Mouse (Mus musculus) G1E-ER4 (cell line): ENCODE data around the gene Sema3b. TPM values are rescaled to one million over a fixed set of nuclear protein-coding genes. Genes with fewer than 3 reads are reported as not detected.

Source experiments
- GATA1 ChIP-seq: IDR thresholded peaks from one replicate; pipeline ENCODE4 v1.8.0; 2012; ENCODE audit warnings: low read length, inconsistent platforms
- polyA plus RNA-seq: library from polyadenylated mRNA; stranded (reverse); fragments of >175 nt; gene quantifications from 2 replicates; pipeline ENCODE4 v1.2.3, GENCODE M21; 2012

Gene Sema3b
- polyA plus RNA-seq, 1 experiment = not detected

DNA sequence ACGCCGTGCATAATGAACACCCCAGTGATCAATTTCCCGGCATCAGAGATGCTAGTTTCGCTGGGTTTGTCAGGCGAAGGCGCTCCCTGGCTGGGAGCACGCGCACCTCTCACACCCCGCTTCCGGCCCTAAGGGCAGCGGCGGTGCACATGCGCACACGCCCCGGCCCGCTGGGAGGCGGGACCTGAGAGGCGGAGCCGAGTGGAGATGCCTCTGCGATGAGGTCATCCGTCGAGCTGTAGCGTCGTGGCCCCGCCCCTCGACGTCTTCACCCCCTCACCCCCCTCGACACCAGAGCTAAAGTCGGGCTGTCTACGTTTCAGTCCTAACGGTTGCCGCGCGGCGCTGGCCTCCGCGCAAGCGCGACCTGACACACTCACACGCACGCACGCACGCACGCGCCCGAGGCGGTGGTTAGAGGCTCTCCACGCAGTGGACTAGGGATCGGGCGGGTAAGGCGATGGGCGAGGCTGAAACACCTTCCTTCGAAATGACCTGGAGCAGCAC is 54.7 kb downstream of the Sema3b start:
- TF ChIP-seq GATA1 = no peak

- TF ChIP-seq GATA1 = no peak
Measured at GRCm38 (mm10) chr9:107553541-107554318, 55.3 kb downstream of the Sema3b start.

DNA sequence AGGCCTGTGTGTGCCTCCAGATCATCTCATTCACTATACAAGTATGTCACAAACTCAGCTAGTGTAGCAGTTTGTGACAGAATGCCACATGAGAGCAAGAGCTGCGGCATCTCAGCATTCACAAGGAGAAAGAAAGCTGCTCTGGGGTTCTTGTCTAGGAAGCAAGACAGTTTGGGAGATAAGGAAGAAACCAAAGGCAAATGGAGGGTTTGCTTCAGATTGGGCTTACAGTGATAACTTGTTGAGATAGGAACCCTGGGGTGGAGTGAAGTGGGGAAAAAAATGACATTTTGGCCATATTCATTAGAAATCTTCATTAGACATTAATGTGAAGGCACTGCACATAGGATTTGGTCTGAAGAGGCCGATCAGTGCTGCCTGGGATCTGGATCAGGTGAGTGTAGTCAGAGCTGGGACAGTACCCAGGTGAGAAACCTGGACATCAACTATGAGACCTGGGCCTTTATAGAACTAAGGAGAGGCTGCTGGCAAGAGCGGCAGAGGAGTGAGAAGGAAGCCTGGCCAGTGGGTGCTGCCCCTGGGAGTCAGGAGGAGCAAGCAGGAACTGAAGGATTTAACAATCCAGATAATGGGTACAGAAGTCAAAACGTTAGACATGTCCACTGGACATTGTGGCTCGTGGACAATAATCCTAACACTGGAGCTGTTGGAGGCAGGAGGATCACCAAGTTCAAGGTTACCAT is 56.2 kb downstream of the Sema3b start:
- TF ChIP-seq GATA1 = no peak

DNA sequence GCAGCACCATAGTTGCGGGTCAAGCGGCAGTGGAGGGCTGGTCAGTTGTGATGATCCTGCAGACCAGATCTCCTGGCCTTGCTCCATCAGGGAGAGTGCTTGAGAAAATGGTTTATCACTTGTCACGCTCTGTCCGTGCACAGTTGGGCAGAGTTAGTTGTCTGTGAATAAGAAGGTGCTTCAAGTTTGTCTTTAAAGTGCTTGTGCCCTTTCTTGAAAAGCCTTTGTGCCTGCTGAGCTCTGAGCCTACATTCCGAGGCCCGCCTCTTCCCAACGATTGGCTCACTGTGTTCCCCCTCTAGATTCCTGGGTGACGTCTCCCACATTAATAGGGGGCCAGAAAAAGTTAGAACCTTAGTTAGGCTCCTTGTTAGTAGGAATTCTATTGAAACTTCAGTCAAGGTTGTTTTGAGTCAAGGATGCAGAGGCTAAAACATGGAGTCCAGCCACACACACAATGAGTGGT is 57.1 kb downstream of the Sema3b start:
- no peak for TF ChIP-seq GATA1

GRCm38 (mm10) chr9:107551117-107551889 is 57.7 kb downstream of the Sema3b start, which contains the start of gene Rassf1:
Gene Rassf1, plus strand, starts transcription at chr9:107551555.
- TF ChIP-seq GATA1 = no peak

DNA sequence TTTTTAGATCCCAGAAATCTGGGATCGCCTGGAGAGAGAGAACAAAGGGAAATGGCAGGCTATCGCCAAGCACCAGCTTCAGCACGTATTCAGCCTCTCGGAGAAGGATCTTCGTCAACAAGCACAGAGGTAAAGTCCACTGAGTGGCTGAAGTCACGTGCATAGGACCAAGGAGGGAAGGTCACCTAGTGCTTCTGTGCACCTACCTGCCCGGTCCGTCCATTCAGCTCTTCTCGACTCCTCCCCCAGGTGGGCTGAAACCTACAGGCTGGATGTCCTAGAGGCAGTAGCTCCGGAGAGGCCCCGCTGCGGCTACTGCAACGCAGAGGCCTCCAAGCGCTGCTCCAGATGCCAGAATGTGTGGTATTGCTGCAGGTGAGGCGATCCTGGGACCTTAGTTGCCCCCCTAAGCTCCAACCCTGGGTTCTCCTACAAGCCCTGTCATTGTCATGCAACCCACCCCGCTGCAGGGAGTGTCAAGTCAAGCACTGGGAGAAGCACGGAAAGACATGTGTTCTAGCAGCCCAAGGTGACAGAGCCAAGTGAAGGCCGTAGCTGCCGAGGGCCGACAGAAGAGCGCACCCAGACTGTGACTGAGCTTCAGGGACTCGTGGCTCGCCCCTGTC is 58.4 kb downstream of the Sema3b start:
- TF ChIP-seq GATA1 = no peak

DNA sequence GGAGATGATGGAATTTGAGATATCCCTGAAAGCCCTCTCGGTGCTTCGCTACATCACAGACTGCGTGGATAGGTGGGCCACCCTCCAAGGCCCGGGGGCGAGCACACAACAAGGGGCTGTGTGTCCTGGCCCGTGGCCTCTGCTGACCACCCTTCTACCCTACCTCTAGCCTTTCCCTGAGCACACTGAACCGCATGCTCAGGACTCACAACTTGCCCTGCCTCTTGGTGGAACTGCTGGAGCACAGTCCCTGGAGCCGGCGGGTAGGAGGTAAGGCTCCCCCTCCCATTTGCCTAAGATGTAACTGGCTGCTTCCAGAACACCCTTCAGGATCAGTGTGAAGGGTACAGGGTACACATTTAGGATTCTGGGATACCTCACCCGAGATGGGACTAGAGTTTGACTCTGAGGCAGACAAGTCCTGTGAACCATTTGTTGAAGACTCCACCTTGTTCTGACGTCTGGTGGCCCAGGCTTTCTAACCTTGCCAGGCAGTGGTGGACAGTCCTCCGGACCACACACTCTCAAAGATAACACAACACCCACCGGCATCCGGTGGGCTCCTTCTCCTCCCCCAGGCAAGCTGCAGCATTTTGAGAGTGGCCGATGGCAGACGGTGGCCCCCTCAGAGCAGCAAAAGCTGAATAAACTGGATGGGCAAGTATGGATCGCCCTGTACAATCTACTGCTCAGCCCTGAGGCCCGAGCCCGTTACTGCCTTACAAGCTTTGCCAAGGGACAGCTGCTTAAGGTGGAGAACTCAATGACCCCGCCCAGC is 59.5 kb downstream of the Sema3b start:
- no peak for TF ChIP-seq GATA1

GRCm38 (mm10) chr9:107548820-107549219 is 60.2 kb downstream of the Sema3b start:
- no peak for TF ChIP-seq GATA1

DNA sequence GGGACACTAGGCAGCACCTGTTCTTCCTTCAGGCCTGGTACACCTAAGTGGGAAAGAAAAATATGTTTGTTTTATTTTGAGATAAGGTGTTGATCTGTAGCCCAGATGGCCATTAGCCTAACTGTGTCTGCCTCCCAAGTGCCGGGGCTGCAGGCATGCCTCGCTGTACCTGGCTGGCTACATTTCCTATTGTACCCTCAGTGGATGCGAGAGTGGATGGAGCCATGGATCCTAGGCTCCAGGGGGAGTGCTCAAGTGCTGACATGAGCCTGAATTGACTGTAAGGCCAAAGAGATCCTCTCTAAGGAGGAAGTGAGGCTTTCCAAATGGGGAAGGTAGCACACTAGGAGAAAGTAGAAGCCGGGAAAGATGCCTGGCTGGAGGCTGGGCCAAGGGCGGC is 61.1 kb downstream of the Sema3b start:
- TF ChIP-seq GATA1 = no peak

Other genes starting within 250 kb of the Sema3b start
- gene Cacna2d2, start 209.6 kb downstream of the Sema3b start, polyA plus RNA-seq = not detected in 2 replicates
- 35.6 and 43.9 TPM in 2 replicates for gene Tmem115, start 75.3 kb downstream of the Sema3b start, polyA plus RNA-seq
- 11.6 and 11.7 TPM in 2 replicates for gene Cyb561d2, start 67.0 kb downstream of the Sema3b start, polyA plus RNA-seq
- 0.68 and 0.92 TPM in 2 replicates for gene Nprl2, start 67.0 kb downstream of the Sema3b start, polyA plus RNA-seq
- 0.28 and 0.44 TPM in 2 replicates for gene Zmynd10, start 61.9 kb downstream of the Sema3b start, polyA plus RNA-seq
- gene Rassf1, start 57.7 kb downstream of the Sema3b start, polyA plus RNA-seq = 10.7 and 15.9 TPM in 2 replicates
- gene Tusc2, start 46.0 kb downstream of the Sema3b start, polyA plus RNA-seq = 27.3 and 31.3 TPM in 2 replicates
- gene Hyal2, start 41.3 kb downstream of the Sema3b start, polyA plus RNA-seq = 22.8 and 27.1 TPM in 2 replicates
- 1.3 and 1.4 TPM in 2 replicates for gene Hyal1, start 32.3 kb downstream of the Sema3b start, polyA plus RNA-seq
- gene Naa80, start 30.3 kb downstream of the Sema3b start, polyA plus RNA-seq = 35.5 and 40.9 TPM in 2 replicates
- 0.06 and 0.45 TPM in 2 replicates for gene Hyal3, start 28.4 kb downstream of the Sema3b start, polyA plus RNA-seq
- gene Ifrd2, start 21.6 kb downstream of the Sema3b start, polyA plus RNA-seq = 131 and 135 TPM in 2 replicates
- 427 and 551 TPM in 2 replicates for gene Gnai2, start 26.1 kb upstream of the Sema3b start, polyA plus RNA-seq
- not detected in 2 replicates for gene Slc38a3, start 60.3 kb upstream of the Sema3b start, polyA plus RNA-seq
- gene Gnat1, start 70.5 kb upstream of the Sema3b start, polyA plus RNA-seq = not detected in 2 replicates
- 0.02 and 0.05 TPM in 2 replicates for gene Sema3f, start 101.2 kb upstream of the Sema3b start, polyA plus RNA-seq
- 16.1 and 25.4 TPM in 2 replicates for gene Rbm5, start 161.8 kb upstream of the Sema3b start, polyA plus RNA-seq